Mouse (Mus musculus): ENCODE data around the gene Col5a1.

The Col5a1 gene

GRCm38 (mm10) chr2:27923718-27924117 is 37.5 kb downstream of the Col5a1 start:
- DNase-seq, result no peak

- DNase-seq, result no peak
These were observed 38.2 kb downstream of the Col5a1 start for GRCm38 (mm10) chr2:27924463-27924862.

- peak; percentile 52 for DNase-seq
These were observed 40.4 kb downstream of the Col5a1 start for GRCm38 (mm10) chr2:27926478-27927165.

GRCm38 (mm10) chr2:27930471-27931015 is 44.3 kb downstream of the Col5a1 start:
- no peak for DNase-seq

- DNase-seq, result no peak
These were observed 44.9 kb downstream of the Col5a1 start for GRCm38 (mm10) chr2:27931130-27931529.

- DNase-seq, result no peak
These were observed 45.7 kb downstream of the Col5a1 start for GRCm38 (mm10) chr2:27931971-27932370.

GRCm38 (mm10) chr2:27934269-27934668 is 48.0 kb downstream of the Col5a1 start:
- DNase-seq, result no peak

GRCm38 (mm10) chr2:27934831-27935230 is 48.6 kb downstream of the Col5a1 start:
- DNase-seq, result no peak

- DNase-seq, result no peak
These were observed 49.2 kb downstream of the Col5a1 start for GRCm38 (mm10) chr2:27935441-27935840.

GRCm38 (mm10) chr2:27936607-27937191 is 50.5 kb downstream of the Col5a1 start:
- DNase-seq, result peak; percentile 70

GRCm38 (mm10) chr2:27939433-27939832 is 53.2 kb downstream of the Col5a1 start:
- no peak for DNase-seq

GRCm38 (mm10) chr2:27940144-27940543 is 53.9 kb downstream of the Col5a1 start:
- DNase-seq, result no peak

- no peak for DNase-seq
These were observed 61.0 kb downstream of the Col5a1 start for GRCm38 (mm10) chr2:27947252-27947651.

GRCm38 (mm10) chr2:27947917-27948316 is 61.7 kb downstream of the Col5a1 start:
- no peak for DNase-seq

GRCm38 (mm10) chr2:27953866-27954265 is 67.6 kb downstream of the Col5a1 start:
- DNase-seq, result no peak

- DNase-seq, result no peak
These were observed 68.7 kb downstream of the Col5a1 start for GRCm38 (mm10) chr2:27954924-27955323.

GRCm38 (mm10) chr2:27956751-27957150 is 70.5 kb downstream of the Col5a1 start:
- no peak for DNase-seq

- no peak for DNase-seq
These were observed 71.0 kb downstream of the Col5a1 start for GRCm38 (mm10) chr2:27957184-27957583.

- DNase-seq, result no peak
These were observed 73.0 kb downstream of the Col5a1 start for GRCm38 (mm10) chr2:27959275-27959674.

GRCm38 (mm10) chr2:27961190-27961589 is 75.0 kb downstream of the Col5a1 start:
- no peak for DNase-seq

GRCm38 (mm10) chr2:27962406-27962805 is 76.2 kb downstream of the Col5a1 start:
- no peak for DNase-seq

GRCm38 (mm10) chr2:27969158-27969557 is 82.9 kb downstream of the Col5a1 start:
- DNase-seq, result no peak

GRCm38 (mm10) chr2:27973840-27974239 is 87.6 kb downstream of the Col5a1 start:
- peak; percentile 44 for DNase-seq

GRCm38 (mm10) chr2:27975786-27976185 is 89.6 kb downstream of the Col5a1 start:
- DNase-seq, result peak; percentile 35
